Mouse (Mus musculus): Measurements from ENCODE around the gene Banf1. TPM values are rescaled to one million over a fixed set of nuclear protein-coding genes. Genes with fewer than 3 reads are reported as not detected.
A peak's percentile ranks its signal among the peaks of the same experiment; 100 is the strongest.

The Banf1 gene
- total and polyA plus RNA-seq, 2 experiments from 2014 or later = 120 to 340 TPM

DNA sequence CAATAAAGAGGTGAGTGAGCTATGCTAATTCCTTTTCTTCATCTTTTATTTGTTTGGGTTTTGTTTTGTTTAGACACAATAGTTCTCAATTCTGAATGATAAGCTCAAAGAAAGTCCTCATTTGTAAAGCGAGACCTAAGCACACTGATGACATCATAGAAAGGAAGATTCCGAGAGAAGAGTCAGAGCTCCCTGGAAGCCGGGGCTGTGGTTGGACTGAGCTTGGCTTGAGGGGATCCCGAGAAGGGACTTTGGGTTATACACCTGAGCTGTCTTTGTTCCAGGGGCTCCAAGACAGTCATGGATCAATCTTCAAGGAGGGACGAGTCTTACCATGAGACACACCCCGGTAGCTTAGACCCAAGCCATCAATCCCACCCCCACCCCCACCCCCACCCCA lies 31.5 kb downstream of the Banf1 start, which contains the start of gene Catsper1:
TSS of gene Catsper1 (plus strand) at position 301 of the 400 bp plus-strand sequence.
- H3K4me1 ChIP-seq (ENCODE audit: control insufficient read depth, insufficient read depth) = no peaks in the 10 kb centered on the region
- H3K27me3 ChIP-seq (ENCODE audit: control insufficient read depth, insufficient read depth, low read length) = no peaks in the 10 kb centered on the region
- H3K27ac ChIP-seq (ENCODE audit: low read depth) = no peak within 1 kb of the TSS
- H3K36me3 ChIP-seq (replicated peaks; ENCODE audit: control insufficient read depth, insufficient read depth, low read length) = no peaks in the 10 kb centered on the region
- H3K9me3 ChIP-seq (replicated peaks; ENCODE audit: control insufficient read depth, low read length) = no peaks in the 10 kb centered on the region
- no peak for ATAC-seq (ENCODE audit: insufficient read depth, low read depth)
- no peak within 1 kb of the TSS for H3K4me3 ChIP-seq (ENCODE audit: low read depth, low read length)
- no peak within 1 kb of the TSS for H3K9ac ChIP-seq (replicated peaks; ENCODE audit: low read depth, low read length)
- no peak for TF ChIP-seq CTCF (IDR thresholded peaks at IDR 0.05; ENCODE audit: low read depth)
- no peak for TF ChIP-seq EP300 (IDR thresholded peaks at IDR 0.05; ENCODE audit: low read depth)
- no peak within 1 kb of the TSS for H3K4me2 ChIP-seq (ENCODE audit: low read depth, low read length)
- DNase-seq (ENCODE audit: low spot score) = no peak
- 76% methylated on average over 6 of the region's 6 CpGs for WGBS

DNA sequence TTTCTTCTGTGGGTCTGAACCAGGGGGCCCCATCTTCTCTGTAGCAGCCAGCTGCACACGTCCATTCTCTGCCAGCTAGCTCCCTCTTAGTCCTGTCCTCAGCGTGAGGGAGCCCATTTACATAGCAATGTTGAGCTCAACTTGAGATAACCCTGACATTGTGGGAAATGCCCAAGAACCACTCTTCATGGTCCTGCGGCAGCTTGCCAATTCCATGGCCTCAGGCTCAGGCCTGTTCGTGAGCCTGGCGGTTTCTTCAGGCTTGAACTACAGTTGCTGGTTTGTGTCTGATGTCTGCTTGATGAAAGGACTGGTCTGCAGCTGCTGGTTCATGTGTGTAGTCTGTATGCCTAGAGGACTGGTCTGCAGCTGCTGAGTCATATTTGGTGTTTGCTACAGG lies 32.2 kb downstream of the Banf1 start:
- no peaks in the 10 kb centered on the region for H3K9me3 ChIP-seq (replicated peaks; ENCODE audit: control insufficient read depth, low read length)
- H3K4me3 ChIP-seq (ENCODE audit: low read depth, low read length) = no peak overlapping the region
- 27% methylated on average over 5 of the region's 5 CpGs for WGBS
- no peak overlapping the region for H3K27ac ChIP-seq (ENCODE audit: low read depth)
- H3K4me2 ChIP-seq (ENCODE audit: low read depth, low read length) = no peak overlapping the region
- H3K9ac ChIP-seq (replicated peaks; ENCODE audit: low read depth, low read length) = no peak overlapping the region
- H3K4me1 ChIP-seq (ENCODE audit: control insufficient read depth, insufficient read depth) = no peaks in the 10 kb centered on the region
- no peaks in the 10 kb centered on the region for H3K36me3 ChIP-seq (replicated peaks; ENCODE audit: control insufficient read depth, insufficient read depth, low read length)
- ATAC-seq (ENCODE audit: insufficient read depth, low read depth) = peak; percentile 27; the same call in 1 of the 2 replicates
- no peak for DNase-seq (ENCODE audit: low spot score)
- TF ChIP-seq EP300 (IDR thresholded peaks at IDR 0.05; ENCODE audit: low read depth) (no peak), CTCF (IDR thresholded peaks at IDR 0.05; ENCODE audit: low read depth) (no peak)
- H3K27me3 ChIP-seq (ENCODE audit: control insufficient read depth, insufficient read depth, low read length) = no peaks in the 10 kb centered on the region

DNA sequence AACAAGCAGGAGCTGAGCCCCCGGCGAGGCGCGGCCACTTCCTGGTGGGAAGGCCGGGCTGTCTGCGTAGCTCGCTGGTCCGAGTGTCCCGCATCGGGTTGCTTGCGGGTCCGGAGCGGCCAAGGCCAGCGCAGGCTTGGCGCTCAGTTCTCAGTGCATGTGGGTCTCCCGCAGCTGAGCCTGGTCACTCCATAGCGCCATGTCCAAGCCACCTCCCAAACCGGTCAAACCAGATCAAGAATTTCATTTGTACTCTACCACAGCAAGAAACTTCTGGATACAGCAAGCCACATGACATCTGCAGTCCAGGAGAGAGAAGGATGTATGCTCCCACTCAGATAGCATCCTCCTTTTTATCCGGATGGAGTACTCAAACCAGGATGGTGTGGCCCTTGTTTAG lies 39.0 kb downstream of the Banf1 start:
- Histone ChIP-seq H3K9me3 (replicated peaks; ENCODE audit: control insufficient read depth, low read length) (no peaks in the 10 kb centered on the region), H3K4me1 (ENCODE audit: control insufficient read depth, insufficient read depth) (no peaks in the 10 kb centered on the region), H3K27me3 (ENCODE audit: control insufficient read depth, insufficient read depth, low read length) (no peaks in the 10 kb centered on the region), H3K9ac (replicated peaks; ENCODE audit: low read depth, low read length) (no peak overlapping the region), H3K4me3 (ENCODE audit: low read depth, low read length) (no peak overlapping the region), H3K36me3 (replicated peaks; ENCODE audit: control insufficient read depth, insufficient read depth, low read length) (no peaks in the 10 kb centered on the region), H3K4me2 (ENCODE audit: low read depth, low read length) (no peak overlapping the region), H3K27ac (ENCODE audit: low read depth) (no peak overlapping the region)
- TF ChIP-seq CTCF (IDR thresholded peaks at IDR 0.05; ENCODE audit: low read depth) (no peak), EP300 (IDR thresholded peaks at IDR 0.05; ENCODE audit: low read depth) (no peak)
- no peak for ATAC-seq (ENCODE audit: insufficient read depth, low read depth)
- 73% methylated on average over 19 of the region's 19 CpGs for WGBS
- DNase-seq (ENCODE audit: low spot score) = no peak

DNA sequence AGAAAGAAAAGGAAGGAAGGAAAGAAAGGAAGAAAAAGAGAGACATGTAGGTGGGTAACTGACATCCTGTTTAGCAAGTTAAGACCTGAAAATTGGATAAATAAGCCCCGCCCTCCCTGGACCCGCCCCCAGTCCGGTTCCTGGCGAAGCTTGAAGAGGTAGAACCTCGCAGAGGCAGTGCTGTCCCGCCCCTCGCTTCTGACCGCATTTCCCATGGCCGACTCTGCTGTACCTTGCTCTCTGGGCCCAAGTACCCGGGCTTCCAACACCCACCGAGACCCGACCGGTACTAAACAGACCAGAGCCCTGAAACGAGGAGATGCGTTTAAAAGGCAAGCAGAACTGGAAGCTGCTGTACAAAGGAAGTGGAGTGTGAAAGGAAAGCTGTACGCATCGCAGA lies 43.2 kb downstream of the Banf1 start:
- Histone ChIP-seq H3K27ac (ENCODE audit: low read depth) (no peak overlapping the region), H3K4me3 (ENCODE audit: low read depth, low read length) (no peak overlapping the region)
- WGBS = 55% methylated on average over 17 of the region's 17 CpGs

More for the DNA sequence above, 43.2 kb downstream of the Banf1 start:
- Histone ChIP-seq H3K9ac (replicated peaks; ENCODE audit: low read depth, low read length) (no peak overlapping the region), H3K4me2 (ENCODE audit: low read depth, low read length) (no peak overlapping the region), H3K9me3 (replicated peaks; ENCODE audit: control insufficient read depth, low read length) (no peaks in the 10 kb centered on the region), H3K27me3 (ENCODE audit: control insufficient read depth, insufficient read depth, low read length) (no peaks in the 10 kb centered on the region), H3K36me3 (replicated peaks; ENCODE audit: control insufficient read depth, insufficient read depth, low read length) (no peaks in the 10 kb centered on the region), H3K4me1 (ENCODE audit: control insufficient read depth, insufficient read depth) (no peaks in the 10 kb centered on the region)
- ATAC-seq (ENCODE audit: insufficient read depth, low read depth) (no peak), DNase-seq (ENCODE audit: low spot score) (no peak)
- TF ChIP-seq CTCF (IDR thresholded peaks at IDR 0.05; ENCODE audit: low read depth) (no peak), EP300 (IDR thresholded peaks at IDR 0.05; ENCODE audit: low read depth) (no peak)

Other genes starting within 250 kb of the Banf1 start
- 44.5 and 70.8 TPM in 2 replicates for gene Klc2, start 248.6 kb downstream of the Banf1 start, total RNA-seq (2014; rRNA removed; ENCODE audit: low replicate concordance)
- gene Klc2, start 248.6 kb downstream of the Banf1 start, polyA plus RNA-seq (2015; fragmentation: Nextera tagmentation; extraction: Ambion mirVana) = 17.5 and 19.0 TPM in 2 replicates
- gene Pacs1, start 94.0 kb downstream of the Banf1 start, total RNA-seq (2014; rRNA removed; ENCODE audit: low replicate concordance) = 11.3 and 45.7 TPM in 2 replicates
- 7.2 and 7.4 TPM in 2 replicates for gene Pacs1, start 94.0 kb downstream of the Banf1 start, polyA plus RNA-seq (2015; fragmentation: Nextera tagmentation; extraction: Ambion mirVana)
- gene Sf3b2, start 71.7 kb downstream of the Banf1 start, total RNA-seq (2014; rRNA removed; ENCODE audit: low replicate concordance) = 132 and 175 TPM in 2 replicates
- 158 and 159 TPM in 2 replicates for gene Sf3b2, start 71.7 kb downstream of the Banf1 start, polyA plus RNA-seq (2015; fragmentation: Nextera tagmentation; extraction: Ambion mirVana)
- 4.0 and 13.3 TPM in 2 replicates for gene Gal3st3, start 68.8 kb downstream of the Banf1 start, total RNA-seq (2014; rRNA removed; ENCODE audit: low replicate concordance)
- 5.1 and 6.8 TPM in 2 replicates for gene Gal3st3, start 68.8 kb downstream of the Banf1 start, polyA plus RNA-seq (2015; fragmentation: Nextera tagmentation; extraction: Ambion mirVana)
- gene Catsper1, start 31.4 kb downstream of the Banf1 start, total RNA-seq (2014; rRNA removed; ENCODE audit: low replicate concordance) = not detected in 2 replicates
- not detected in 2 replicates for gene Catsper1, start 31.4 kb downstream of the Banf1 start, polyA plus RNA-seq (2015; fragmentation: Nextera tagmentation; extraction: Ambion mirVana)
- gene Cst6, start 17.6 kb downstream of the Banf1 start, total RNA-seq (2014; rRNA removed; ENCODE audit: low replicate concordance) = 0.89 and 0.99 TPM in 2 replicates
- 2.3 and 3.0 TPM in 2 replicates for gene Cst6, start 17.6 kb downstream of the Banf1 start, polyA plus RNA-seq (2015; fragmentation: Nextera tagmentation; extraction: Ambion mirVana)
- gene Eif1ad, start 427 bp downstream of the Banf1 start, total RNA-seq (2014; rRNA removed; ENCODE audit: low replicate concordance) = 37.9 and 40.6 TPM in 2 replicates
- 33.5 and 37.5 TPM in 2 replicates for gene Eif1ad, start 427 bp downstream of the Banf1 start, polyA plus RNA-seq (2015; fragmentation: Nextera tagmentation; extraction: Ambion mirVana)
- gene Sart1, start 21.5 kb upstream of the Banf1 start, total RNA-seq (2014; rRNA removed; ENCODE audit: low replicate concordance) = 4.4 and 39.0 TPM in 2 replicates
- gene Sart1, start 21.5 kb upstream of the Banf1 start, polyA plus RNA-seq (2015; fragmentation: Nextera tagmentation; extraction: Ambion mirVana) = 26.4 and 26.9 TPM in 2 replicates
- gene Tsga10ip, start 35.4 kb upstream of the Banf1 start, total RNA-seq (2014; rRNA removed; ENCODE audit: low replicate concordance) = 0.31 and 3.5 TPM in 2 replicates
- gene Tsga10ip, start 35.4 kb upstream of the Banf1 start, polyA plus RNA-seq (2015; fragmentation: Nextera tagmentation; extraction: Ambion mirVana) = 2.5 and 3.5 TPM in 2 replicates
- 169 and 171 TPM in 2 replicates for gene Drap1, start 57.8 kb upstream of the Banf1 start, total RNA-seq (2014; rRNA removed; ENCODE audit: low replicate concordance)
- gene Drap1, start 57.8 kb upstream of the Banf1 start, polyA plus RNA-seq (2015; fragmentation: Nextera tagmentation; extraction: Ambion mirVana) = 328 and 338 TPM in 2 replicates
- 47.4 and 59.1 TPM in 2 replicates for gene AI837181, start 58.0 kb upstream of the Banf1 start, total RNA-seq (2014; rRNA removed; ENCODE audit: low replicate concordance)
- 38.1 and 40.5 TPM in 2 replicates for gene AI837181, start 58.0 kb upstream of the Banf1 start, polyA plus RNA-seq (2015; fragmentation: Nextera tagmentation; extraction: Ambion mirVana)
- not detected in 2 replicates for gene Fosl1, start 80.4 kb upstream of the Banf1 start, total RNA-seq (2014; rRNA removed; ENCODE audit: low replicate concordance)
- 0.12 TPM in 1 of 2 replicates, not detected in the other for gene Fosl1, start 80.4 kb upstream of the Banf1 start, polyA plus RNA-seq (2015; fragmentation: Nextera tagmentation; extraction: Ambion mirVana)
- 9.2 and 11.3 TPM in 2 replicates for gene Ccdc85b, start 90.7 kb upstream of the Banf1 start, total RNA-seq (2014; rRNA removed; ENCODE audit: low replicate concordance)
- gene Ccdc85b, start 90.7 kb upstream of the Banf1 start, polyA plus RNA-seq (2015; fragmentation: Nextera tagmentation; extraction: Ambion mirVana) = 10.2 and 10.6 TPM in 2 replicates
- gene Fibp, start 93.4 kb upstream of the Banf1 start, total RNA-seq (2014; rRNA removed; ENCODE audit: low replicate concordance) = 81.6 and 86.4 TPM in 2 replicates
- 142 and 146 TPM in 2 replicates for gene Fibp, start 93.4 kb upstream of the Banf1 start, polyA plus RNA-seq (2015; fragmentation: Nextera tagmentation; extraction: Ambion mirVana)
- not detected in 2 replicates for gene Ctsw, start 101.3 kb upstream of the Banf1 start, total RNA-seq (2014; rRNA removed; ENCODE audit: low replicate concordance)
- gene Ctsw, start 101.3 kb upstream of the Banf1 start, polyA plus RNA-seq (2015; fragmentation: Nextera tagmentation; extraction: Ambion mirVana) = 0.42 and 0.73 TPM in 2 replicates
- 46.8 and 52.7 TPM in 2 replicates for gene Efemp2, start 106.8 kb upstream of the Banf1 start, total RNA-seq (2014; rRNA removed; ENCODE audit: low replicate concordance)
- gene Efemp2, start 106.8 kb upstream of the Banf1 start, polyA plus RNA-seq (2015; fragmentation: Nextera tagmentation; extraction: Ambion mirVana) = 32.2 and 34.1 TPM in 2 replicates
- gene Mus81, start 121.2 kb upstream of the Banf1 start, total RNA-seq (2014; rRNA removed; ENCODE audit: low replicate concordance) = 45.8 and 62.4 TPM in 2 replicates
- gene Mus81, start 121.2 kb upstream of the Banf1 start, polyA plus RNA-seq (2015; fragmentation: Nextera tagmentation; extraction: Ambion mirVana) = 35.8 and 36.8 TPM in 2 replicates
- 448 and 685 TPM in 2 replicates for gene Cfl1, start 123.3 kb upstream of the Banf1 start, total RNA-seq (2014; rRNA removed; ENCODE audit: low replicate concordance)
- gene Cfl1, start 123.3 kb upstream of the Banf1 start, polyA plus RNA-seq (2015; fragmentation: Nextera tagmentation; extraction: Ambion mirVana) = 948 and 963 TPM in 2 replicates
- gene 1700020D05Rik, start 136.6 kb upstream of the Banf1 start, total RNA-seq (2014; rRNA removed; ENCODE audit: low replicate concordance) = not detected in 2 replicates
- gene 1700020D05Rik, start 136.6 kb upstream of the Banf1 start, polyA plus RNA-seq (2015; fragmentation: Nextera tagmentation; extraction: Ambion mirVana) = not detected in 2 replicates
- 8.6 and 22.6 TPM in 2 replicates for gene Snx32, start 143.4 kb upstream of the Banf1 start, total RNA-seq (2014; rRNA removed; ENCODE audit: low replicate concordance)
- gene Snx32, start 143.4 kb upstream of the Banf1 start, polyA plus RNA-seq (2015; fragmentation: Nextera tagmentation; extraction: Ambion mirVana) = 9.1 and 9.3 TPM in 2 replicates
- not detected in 2 replicates for gene Ovol1, start 193.5 kb upstream of the Banf1 start, total RNA-seq (2014; rRNA removed; ENCODE audit: low replicate concordance)
- 0.05 TPM in 1 of 2 replicates, not detected in the other for gene Ovol1, start 193.5 kb upstream of the Banf1 start, polyA plus RNA-seq (2015; fragmentation: Nextera tagmentation; extraction: Ambion mirVana)
- gene Ap5b1, start 200.9 kb upstream of the Banf1 start, total RNA-seq (2014; rRNA removed; ENCODE audit: low replicate concordance) = 5.8 and 12.9 TPM in 2 replicates
- 1.7 and 2.0 TPM in 2 replicates for gene Ap5b1, start 200.9 kb upstream of the Banf1 start, polyA plus RNA-seq (2015; fragmentation: Nextera tagmentation; extraction: Ambion mirVana)
- 42.4 and 57.6 TPM in 2 replicates for gene Rnaseh2c, start 234.7 kb upstream of the Banf1 start, total RNA-seq (2014; rRNA removed; ENCODE audit: low replicate concordance)
- gene Rnaseh2c, start 234.7 kb upstream of the Banf1 start, polyA plus RNA-seq (2015; fragmentation: Nextera tagmentation; extraction: Ambion mirVana) = 50.7 and 51.8 TPM in 2 replicates
- gene Kat5, start 243.1 kb upstream of the Banf1 start, total RNA-seq (2014; rRNA removed; ENCODE audit: low replicate concordance) = 55.4 and 164 TPM in 2 replicates
- 27.0 and 29.7 TPM in 2 replicates for gene Kat5, start 243.1 kb upstream of the Banf1 start, polyA plus RNA-seq (2015; fragmentation: Nextera tagmentation; extraction: Ambion mirVana)